Mouse (Mus musculus) hindbrain, embryonic 13.5 days (tissue): Measurements from ENCODE around the gene Pspn. TPM values are rescaled to one million over a fixed set of nuclear protein-coding genes. Genes with fewer than 3 reads are reported as not detected.

Experiments used
- ATAC-seq: fragments of 200-750 bp; cut with Nextera tagmentation; 2 replicates; pipeline ENCODE4 v1.8.0; 2017; ENCODE audit warnings: moderate TSS enrichment; ENCODE audit not compliant: low FRiP score
- H3K27ac ChIP-seq: fragments of 300-500 bp; sonication (generic); 2 replicates; pipeline ENCODE4 v1.5.1; 2015; ENCODE audit warnings: inconsistent platforms, mild to moderate bottlenecking, moderate library complexity
- H3K27me3 ChIP-seq: fragments of 300-500 bp; sonication (generic); 2 replicates; pipeline ENCODE4 v1.6.1; 2015; ENCODE audit warnings: mild to moderate bottlenecking, inconsistent platforms
- H3K36me3 ChIP-seq: fragments of 300-500 bp; sonication (generic); 2 replicates; pipeline ENCODE4 v1.6.1; 2015; ENCODE audit warnings: mild to moderate bottlenecking, inconsistent platforms
- H3K4me1 ChIP-seq: fragments of 300-500 bp; sonication (generic); replicated peaks from 2 replicates; pipeline ENCODE4 v1.6.1; 2015; ENCODE audit warnings: inconsistent platforms
- H3K4me2 ChIP-seq: fragments of 300-500 bp; sonication (generic); 2 replicates; pipeline ENCODE4 v1.6.1; 2015; ENCODE audit warnings: inconsistent platforms, mild to moderate bottlenecking, moderate library complexity
- H3K4me3 ChIP-seq: fragments of 300-500 bp; sonication (generic); 2 replicates; pipeline ENCODE4 v1.5.1; 2015; ENCODE audit warnings: mild to moderate bottlenecking, inconsistent platforms
- H3K9ac ChIP-seq: fragments of 300-500 bp; sonication (generic); 2 replicates; pipeline ENCODE4 v1.6.1; 2015; ENCODE audit warnings: mild to moderate bottlenecking, inconsistent platforms
- H3K9me3 ChIP-seq: fragments of 300-500 bp; sonication (generic); 2 replicates; pipeline ENCODE4 v1.6.1; 2016; ENCODE audit warnings: inconsistent platforms
- WGBS: fragments of 180-500 bp; shearing (Covaris S2); methylation state at CpG from one replicate; pipeline ENCODE4 v1.1.7; 2015; 5-methylcytosine and 5-hydroxymethylcytosine counted together
- polyA plus RNA-seq: library from polyadenylated mRNA; unstranded; fragments of >200 nt; fragmentation: Nextera tagmentation; extraction: Ambion mirVana; gene quantifications from 2 replicates; pipeline ENCODE4 v1.2.1, GENCODE M21; 2015

The Pspn gene
- polyA plus RNA-seq, 1 experiment from 2014 or later, result 1.1 TPM

DNA sequence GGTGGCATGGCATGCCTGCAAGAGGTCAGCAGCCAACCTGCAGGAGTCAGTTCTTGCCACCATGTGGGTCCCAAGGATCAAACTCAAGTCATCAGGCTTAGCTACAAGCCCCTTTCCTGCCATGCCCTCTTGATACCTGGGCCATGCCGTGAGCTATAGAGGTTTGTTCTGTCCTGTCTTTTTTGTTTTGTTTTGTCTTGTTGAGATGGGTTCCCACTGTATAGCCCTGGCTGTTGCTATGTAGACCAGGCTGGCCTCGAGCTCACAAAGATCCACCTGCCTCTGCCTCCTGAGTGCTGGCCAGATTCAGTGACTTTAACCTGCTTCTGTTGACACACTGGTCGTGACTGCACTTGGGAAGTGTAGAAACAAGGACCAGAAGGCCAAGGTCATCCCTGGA is 24.4 kb downstream of the Pspn start:
- H3K4me1 ChIP-seq, result no peaks in the 10 kb centered on the region
- no peaks in the 10 kb centered on the region for H3K27me3 ChIP-seq
- no peaks in the 10 kb centered on the region for H3K9me3 ChIP-seq
- 84% methylated on average over 3 of the region's 3 CpGs for WGBS
- H3K27ac ChIP-seq, result no peak overlapping the region
- H3K4me2 ChIP-seq, result no peak overlapping the region
- no peak for ATAC-seq
- no peak overlapping the region for H3K9ac ChIP-seq
- H3K36me3 ChIP-seq, result no peaks in the 10 kb centered on the region
- H3K4me3 ChIP-seq, result no peak overlapping the region

DNA sequence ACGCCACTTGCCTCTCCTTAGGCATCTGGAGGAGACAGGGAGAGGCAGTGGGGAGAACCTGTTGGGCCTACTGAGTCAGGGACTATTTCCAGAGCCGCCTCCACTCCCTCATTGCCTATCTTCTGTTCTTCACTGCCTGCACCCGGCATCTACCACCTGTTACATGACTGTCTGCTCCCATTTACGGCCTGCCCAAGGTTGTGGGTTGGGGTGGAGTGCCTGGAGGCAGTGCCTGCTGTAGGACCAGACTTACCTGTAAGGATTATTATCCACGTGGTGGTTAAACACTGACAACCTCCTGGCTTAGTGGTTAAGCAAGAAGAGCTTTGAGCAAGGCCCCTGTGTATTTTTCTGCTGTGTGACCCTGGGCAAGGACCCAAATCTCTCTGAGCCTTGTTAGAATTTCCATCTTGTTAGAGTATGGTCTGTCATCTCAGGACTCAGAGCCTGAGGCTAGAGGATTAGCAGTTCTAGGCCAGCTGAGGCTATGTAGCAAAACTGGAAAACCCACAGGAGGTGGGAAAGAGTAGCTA is 25.0 kb downstream of the Pspn start:
- no peaks in the 10 kb centered on the region for H3K36me3 ChIP-seq
- H3K9me3 ChIP-seq, result no peaks in the 10 kb centered on the region
- no peak overlapping the region for H3K9ac ChIP-seq
- H3K4me1 ChIP-seq, result no peaks in the 10 kb centered on the region
- H3K4me3 ChIP-seq, result no peak overlapping the region
- no peak overlapping the region for H3K27ac ChIP-seq
- no peak overlapping the region for H3K4me2 ChIP-seq
- WGBS, result 82% methylated on average over 5 of the region's 5 CpGs
- ATAC-seq, result no peak
- H3K27me3 ChIP-seq, result no peaks in the 10 kb centered on the region

DNA sequence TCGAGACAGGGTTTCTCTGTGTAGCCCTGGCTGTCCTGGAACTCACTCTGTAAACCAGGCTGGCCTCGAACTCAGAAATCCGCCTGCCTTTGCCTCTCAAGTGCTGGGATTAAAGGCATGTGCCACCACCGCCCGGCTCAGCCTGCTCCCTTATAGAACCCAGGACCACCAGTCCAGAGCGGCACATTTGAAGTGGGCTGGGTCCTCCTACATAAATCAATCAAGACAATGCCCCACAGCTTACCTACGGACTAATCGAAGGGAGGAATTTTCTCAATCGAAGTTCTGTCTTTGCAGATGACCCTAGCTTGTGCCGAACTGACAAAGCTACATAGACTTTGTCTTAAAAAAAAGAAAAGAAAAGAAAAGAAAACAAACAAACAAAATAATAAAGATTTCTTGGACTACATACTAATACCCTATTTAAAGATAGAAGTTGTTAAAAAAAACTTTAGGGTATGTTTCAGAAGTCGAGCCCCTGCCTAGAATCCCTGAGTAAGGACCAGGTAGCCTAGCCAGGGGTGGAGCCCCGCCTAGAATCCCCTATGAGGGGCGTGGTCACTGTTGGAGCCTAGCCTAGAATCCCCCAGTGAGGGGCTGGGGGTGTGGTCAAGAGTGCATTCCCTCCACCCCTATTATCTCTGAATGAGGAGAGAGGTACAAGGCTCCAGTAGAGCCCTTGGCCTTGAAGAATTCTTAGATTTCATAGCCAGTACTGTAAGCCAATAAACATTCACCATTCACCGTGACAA is 25.7 kb downstream of the Pspn start:
- no peak overlapping the region for H3K27ac ChIP-seq
- no peak overlapping the region for H3K9ac ChIP-seq
- H3K36me3 ChIP-seq, result no peaks in the 10 kb centered on the region
- ATAC-seq, result no peak
- H3K4me2 ChIP-seq, result no peak overlapping the region
- WGBS, result 66% methylated on average over 13 of the region's 14 CpGs
- no peaks in the 10 kb centered on the region for H3K4me1 ChIP-seq
- H3K27me3 ChIP-seq, result no peaks in the 10 kb centered on the region
- no peak overlapping the region for H3K4me3 ChIP-seq
- no peaks in the 10 kb centered on the region for H3K9me3 ChIP-seq

DNA sequence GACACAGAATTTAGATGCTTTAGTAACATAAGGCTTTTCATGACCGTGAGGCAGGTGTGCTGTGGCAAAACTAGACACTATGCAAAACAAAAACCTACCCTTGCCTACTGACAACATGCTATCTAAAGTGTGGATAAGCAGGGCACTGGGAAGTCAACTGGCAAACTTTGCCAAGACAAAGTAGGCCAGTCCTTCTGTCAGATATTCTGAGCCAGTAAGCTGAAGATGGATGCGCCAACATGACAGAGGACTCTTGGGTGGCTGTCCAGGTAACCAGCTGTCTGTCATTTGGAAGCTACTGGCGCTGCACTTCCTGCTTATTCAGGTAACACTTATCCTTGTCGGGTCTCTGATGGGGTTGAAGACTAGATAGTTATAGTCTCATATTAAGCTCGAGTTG is 29.7 kb downstream of the Pspn start:
- H3K9ac ChIP-seq, result no peak overlapping the region
- H3K36me3 ChIP-seq, result no peaks in the 10 kb centered on the region
- H3K4me3 ChIP-seq, result no peak overlapping the region
- no peaks in the 10 kb centered on the region for H3K27me3 ChIP-seq
- no peaks in the 10 kb centered on the region for H3K4me1 ChIP-seq
- 69% methylated on average over 5 of the region's 5 CpGs for WGBS
- no peak for ATAC-seq
- H3K9me3 ChIP-seq, result no peaks in the 10 kb centered on the region
- H3K4me2 ChIP-seq, result no peak overlapping the region
- no peak overlapping the region for H3K27ac ChIP-seq

- no peaks in the 10 kb centered on the region for H3K36me3 ChIP-seq
- H3K4me2 ChIP-seq, result no peak overlapping the region
- ATAC-seq, result no peak
- no peaks in the 10 kb centered on the region for H3K4me1 ChIP-seq
- WGBS, result 74% methylated on average over 3 of the region's 3 CpGs
- H3K9ac ChIP-seq, result no peak overlapping the region
- no peaks in the 10 kb centered on the region for H3K9me3 ChIP-seq
- no peaks in the 10 kb centered on the region for H3K27me3 ChIP-seq
- no peak overlapping the region for H3K4me3 ChIP-seq
- no peak overlapping the region for H3K27ac ChIP-seq
Observed at GRCm38 (mm10) chr17:56969321-56969720, 30.5 kb downstream of the Pspn start.

- Histone ChIP-seq H3K36me3 (no peaks in the 10 kb centered on the region), H3K4me2 (no peak overlapping the region), H3K27ac (no peak overlapping the region), H3K9ac (no peak overlapping the region), H3K9me3 (no peaks in the 10 kb centered on the region), H3K4me1 (no peaks in the 10 kb centered on the region), H3K27me3 (no peaks in the 10 kb centered on the region), H3K4me3 (no peak overlapping the region)
- WGBS, result 83% methylated on average over 6 of the region's 6 CpGs
- no peak for ATAC-seq
Observed at GRCm38 (mm10) chr17:56963646-56964045, 36.2 kb downstream of the Pspn start.

- no peaks in the 10 kb centered on the region for H3K27me3 ChIP-seq
- no peak overlapping the region for H3K27ac ChIP-seq
- no peaks in the 10 kb centered on the region for H3K4me1 ChIP-seq
- 86% methylated on average over 5 of the region's 5 CpGs for WGBS
- H3K36me3 ChIP-seq, result no peaks in the 10 kb centered on the region
- no peak overlapping the region for H3K4me2 ChIP-seq
- no peak overlapping the region for H3K4me3 ChIP-seq
- H3K9me3 ChIP-seq, result no peaks in the 10 kb centered on the region
- ATAC-seq, result no peak
- H3K9ac ChIP-seq, result no peak overlapping the region
Observed at GRCm38 (mm10) chr17:56962642-56963405, 37.0 kb downstream of the Pspn start.

GRCm38 (mm10) chr17:56961880-56962279 is 37.9 kb downstream of the Pspn start:
- Histone ChIP-seq H3K27ac (no peak overlapping the region), H3K27me3 (no peaks in the 10 kb centered on the region), H3K4me3 (no peak overlapping the region), H3K9ac (no peak overlapping the region), H3K36me3 (no peaks in the 10 kb centered on the region), H3K4me2 (no peak overlapping the region), H3K4me1 (no peaks in the 10 kb centered on the region), H3K9me3 (no peaks in the 10 kb centered on the region)
- no peak for ATAC-seq
- WGBS, result 95% methylated on average over 4 of the region's 4 CpGs

- Histone ChIP-seq H3K4me1 (no peaks in the 10 kb centered on the region), H3K9ac (no peak overlapping the region)
- WGBS, result 81% methylated on average over 4 of the region's 4 CpGs
Observed at GRCm38 (mm10) chr17:56958667-56959066, 41.2 kb downstream of the Pspn start.

GRCm38 (mm10) chr17:56957763-56958429 is 41.9 kb downstream of the Pspn start:
- no peak overlapping the region for H3K27ac ChIP-seq
- H3K4me1 ChIP-seq, result no peaks in the 10 kb centered on the region
- ATAC-seq, result no peak
- H3K9me3 ChIP-seq, result no peaks in the 10 kb centered on the region
- WGBS, result 34% methylated on average over 11 of the region's 11 CpGs
- no peak overlapping the region for H3K9ac ChIP-seq
- H3K36me3 ChIP-seq, result no peaks in the 10 kb centered on the region
- H3K4me3 ChIP-seq, result no peak overlapping the region
- 0 out of 2 replicates have a peak, but pooled peaks cover 1% of the 10 kb centered on the region for H3K27me3 ChIP-seq
- H3K4me2 ChIP-seq, result no peak overlapping the region

More at GRCm38 (mm10) chr17:56958667-56959066, 41.2 kb downstream of the Pspn start:
- Histone ChIP-seq H3K27ac (no peak overlapping the region), H3K9me3 (no peaks in the 10 kb centered on the region), H3K36me3 (no peaks in the 10 kb centered on the region), H3K4me3 (no peak overlapping the region), H3K27me3 (no peaks in the 10 kb centered on the region), H3K4me2 (no peak overlapping the region)
- ATAC-seq, result no peak

- WGBS, result 87% methylated on average over 7 of the region's 7 CpGs
- H3K4me1 ChIP-seq, result no peaks in the 10 kb centered on the region
- H3K9me3 ChIP-seq, result no peaks in the 10 kb centered on the region
- 0 out of 2 replicates have a peak, but pooled peaks cover 3% of the 10 kb centered on the region for H3K27me3 ChIP-seq
- H3K4me2 ChIP-seq, result no peak overlapping the region
- H3K9ac ChIP-seq, result no peak overlapping the region
- no peak overlapping the region for H3K27ac ChIP-seq
- no peaks in the 10 kb centered on the region for H3K36me3 ChIP-seq
- no peak for ATAC-seq
- H3K4me3 ChIP-seq, result no peak overlapping the region
Observed at GRCm38 (mm10) chr17:56954871-56955270, 44.9 kb downstream of the Pspn start.

DNA sequence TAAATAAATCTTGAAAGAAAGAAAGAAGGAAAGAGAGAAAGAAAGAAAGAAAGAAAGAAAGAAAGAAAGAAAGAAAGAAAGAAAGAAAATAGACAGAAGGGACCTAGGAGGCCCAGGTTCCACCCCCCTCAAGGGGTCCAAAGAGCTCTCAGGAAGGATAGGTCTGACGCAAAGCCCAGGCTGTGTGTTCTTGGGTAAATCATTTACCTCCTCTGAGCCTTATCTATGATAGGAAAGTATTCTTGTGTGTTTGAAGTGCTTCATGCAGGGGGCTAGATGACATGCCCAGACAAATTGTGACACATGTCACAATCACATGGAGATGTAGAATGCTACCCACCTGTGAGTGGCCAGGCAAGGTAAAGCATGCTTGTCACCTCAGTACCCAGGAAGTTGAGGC is 47.2 kb downstream of the Pspn start:
- Histone ChIP-seq H3K4me3 (no peak overlapping the region), H3K4me2 (no peak overlapping the region)
- WGBS, result 88% methylated on average over 1 of the region's 1 CpGs

More for the DNA sequence above, 47.2 kb downstream of the Pspn start:
- Histone ChIP-seq H3K36me3 (no peaks in the 10 kb centered on the region), H3K4me1 (no peaks in the 10 kb centered on the region), H3K9ac (no peak overlapping the region), H3K27ac (no peak overlapping the region), H3K27me3 (0 out of 2 replicates have a peak, but pooled peaks cover 3% of the 10 kb centered on the region), H3K9me3 (no peaks in the 10 kb centered on the region)
- ATAC-seq, result no peak
